Comparison of ENCODE assay signal across 22 mouse cellular contexts in genomic region chr5:25114110-25114509, GRCm38 (mm10).
"Had no signal": no experiment of that assay in that cellular context is flagged by ENCODE, and none has a peak within 500 bp of the region (broad histone marks: within the 10 kb centered on the region; RNA-seq: fewer than 3 reads in every experiment).

No protein-coding gene starts in this region.

- H3K4me2 ChIP-seq: heart, embryonic 11.5 days; heart, embryonic 13.5 days; heart, embryonic 15.5 days; hindbrain, embryonic 13.5 days; hindbrain, embryonic 15.5 days; kidney, embryonic 15.5 days; limb, embryonic 13.5 days; limb, embryonic 15.5 days had no signal

- ATAC-seq: hindbrain, postnatal 0 days; intestine, embryonic 16.5 days had no signal

- H3K36me3 ChIP-seq: heart, embryonic 13.5 days; heart, embryonic 15.5 days; hindbrain, embryonic 13.5 days; hindbrain, embryonic 15.5 days; kidney, embryonic 15.5 days; limb, embryonic 13.5 days; limb, embryonic 15.5 days had no signal

- H3K27me3 ChIP-seq: heart, embryonic 15.5 days; hindbrain, embryonic 13.5 days; hindbrain, embryonic 15.5 days; kidney, embryonic 15.5 days; limb, embryonic 13.5 days; limb, embryonic 15.5 days had no signal

- DNase-seq: gastrocnemius, postnatal 14 days; gastrocnemius, postnatal 36 days; heart, adult 2 months; kidney, adult 2 months; kidney, adult 9 months; kidney, postnatal 14 days; kidney, postnatal 36 days; layer of hippocampus, adult 9-11 months; layer of hippocampus, postnatal 36 days; left cerebral cortex, postnatal 4 days had no signal

- H3K27ac ChIP-seq: heart, adult 2 months; heart, embryonic 13.5 days; heart, embryonic 15.5 days; hindbrain, embryonic 13.5 days; hindbrain, embryonic 15.5 days; hindbrain, postnatal 0 days; kidney, embryonic 15.5 days; kidney, postnatal 0 days; limb, embryonic 13.5 days; limb, embryonic 15.5 days; liver, embryonic 14.5 days had no signal

- H3K9ac ChIP-seq: heart, embryonic 13.5 days; heart, embryonic 15.5 days; hindbrain, embryonic 13.5 days; hindbrain, embryonic 15.5 days; kidney, embryonic 15.5 days; limb, embryonic 13.5 days; limb, embryonic 15.5 days; liver, embryonic 14.5 days had no signal

- H3K4me3 ChIP-seq: heart, adult 2 months; heart, embryonic 13.5 days; heart, embryonic 15.5 days; hindbrain, embryonic 13.5 days; hindbrain, embryonic 15.5 days; kidney, embryonic 15.5 days; limb, embryonic 13.5 days; limb, embryonic 15.5 days had no signal

- H3K9me3 ChIP-seq: heart, embryonic 13.5 days; heart, embryonic 15.5 days; hindbrain, embryonic 13.5 days; hindbrain, embryonic 15.5 days; kidney, embryonic 15.5 days; limb, embryonic 13.5 days; limb, embryonic 15.5 days had no signal

- H3K4me1 ChIP-seq: heart, embryonic 13.5 days; heart, embryonic 15.5 days; hindbrain, embryonic 15.5 days; kidney, embryonic 15.5 days; limb, embryonic 15.5 days had no signal
